Mouse (Mus musculus) midbrain, embryonic 11.5 days (tissue): ENCODE measurements around the gene Faim2. TPM values are rescaled to one million over a fixed set of nuclear protein-coding genes. Genes with fewer than 3 reads are reported as not detected.

Experiments used
- ATAC-seq: fragments of 200-750 bp; cut with Nextera tagmentation; 2 replicates; pipeline ENCODE4 v1.8.0; 2017; ENCODE audit warnings: moderate TSS enrichment, moderate library complexity; ENCODE audit not compliant: low FRiP score
- DNase-seq: peaks from one replicate; pipeline ENCODE4 v3.0.0; 2015; ENCODE audit warnings: low spot score; ENCODE audit errors: missing footprints
- H3K27ac ChIP-seq: fragments of 300-500 bp; sonication (generic); 2 replicates; pipeline ENCODE4 v1.5.1; 2014; ENCODE audit warnings: low read depth, low read length
- H3K27me3 ChIP-seq: fragments of 300-500 bp; sonication (generic); 2 replicates; pipeline ENCODE4 v1.6.1; 2014; ENCODE audit warnings: mild to moderate bottlenecking, low read length, moderate library complexity, mixed read lengths; ENCODE audit not compliant: control insufficient read depth, insufficient read depth
- H3K36me3 ChIP-seq: fragments of 300-500 bp; sonication (generic); 2 replicates; pipeline ENCODE4 v1.6.1; 2014; ENCODE audit warnings: mild to moderate bottlenecking, low read length, moderate library complexity, mixed read lengths; ENCODE audit not compliant: control insufficient read depth, insufficient read depth
- H3K4me1 ChIP-seq: fragments of 300-500 bp; sonication (generic); 2 replicates; pipeline ENCODE4 v1.6.1; 2014; ENCODE audit warnings: low read length; ENCODE audit not compliant: control insufficient read depth, insufficient read depth
- H3K4me2 ChIP-seq: fragments of 300-500 bp; sonication (generic); 2 replicates; pipeline ENCODE4 v1.6.1; 2014; ENCODE audit warnings: mild to moderate bottlenecking, moderate library complexity
- H3K4me3 ChIP-seq: fragments of 300-500 bp; sonication (generic); 2 replicates; pipeline ENCODE4 v1.5.1; 2014; ENCODE audit warnings: low read depth, low read length
- H3K9ac ChIP-seq: fragments of 300-500 bp; sonication (generic); 2 replicates; pipeline ENCODE4 v1.6.1; 2014; ENCODE audit warnings: low read length
- H3K9me3 ChIP-seq: fragments of 300-500 bp; sonication (generic); 2 replicates; pipeline ENCODE4 v1.6.1; 2016; ENCODE audit warnings: low read length; ENCODE audit not compliant: control insufficient read depth
- WGBS: fragments of 180-500 bp; shearing (Covaris S2); extraction: QIAGEN DNeasy Blood & Tissue Kit; methylation state at CpG from one replicate; pipeline ENCODE4 v1.1.7; 2014; 5-methylcytosine and 5-hydroxymethylcytosine counted together
- polyA plus RNA-seq: library from polyadenylated mRNA; unstranded; fragments of >200 nt; fragmentation: Nextera tagmentation; extraction: Ambion mirVana; gene quantifications from 2 replicates; pipeline ENCODE4 v1.2.1, GENCODE M21; 2014

Gene Faim2
- polyA plus RNA-seq, 1 experiment from 2014 or later = 0.81 TPM

DNA sequence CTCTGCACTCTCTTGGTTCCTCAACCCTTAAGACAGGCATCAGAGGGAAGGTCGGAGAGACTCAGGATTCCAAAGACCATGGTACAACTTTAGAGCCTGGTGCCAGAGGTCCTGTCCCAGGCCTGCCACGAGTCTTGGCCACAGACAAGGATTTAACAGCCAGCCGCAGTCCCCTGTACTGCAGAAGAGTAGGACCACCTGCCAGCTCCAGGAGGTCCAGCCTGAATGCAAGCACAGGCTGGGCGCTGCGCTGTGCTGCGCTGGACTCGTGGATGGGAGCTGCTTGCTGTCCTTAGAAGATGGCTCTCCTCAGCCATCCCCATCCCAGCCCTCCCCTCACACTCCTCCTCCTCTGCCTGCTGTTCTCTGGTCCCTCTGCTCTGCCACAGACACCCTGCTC, 10.2 kb downstream of the Faim2 start:
- DNase-seq (no peak), ATAC-seq (no peak)
- 56% methylated on average over 7 of the region's 7 CpGs for WGBS
- Histone ChIP-seq H3K4me3 (no peak overlapping the region), H3K4me2 (no peak overlapping the region), H3K27ac (no peak overlapping the region), H3K4me1 (no peaks in the 10 kb centered on the region), H3K36me3 (no peaks in the 10 kb centered on the region), H3K9ac (no peak overlapping the region), H3K9me3 (no peaks in the 10 kb centered on the region), H3K27me3 (no peaks in the 10 kb centered on the region)

DNA sequence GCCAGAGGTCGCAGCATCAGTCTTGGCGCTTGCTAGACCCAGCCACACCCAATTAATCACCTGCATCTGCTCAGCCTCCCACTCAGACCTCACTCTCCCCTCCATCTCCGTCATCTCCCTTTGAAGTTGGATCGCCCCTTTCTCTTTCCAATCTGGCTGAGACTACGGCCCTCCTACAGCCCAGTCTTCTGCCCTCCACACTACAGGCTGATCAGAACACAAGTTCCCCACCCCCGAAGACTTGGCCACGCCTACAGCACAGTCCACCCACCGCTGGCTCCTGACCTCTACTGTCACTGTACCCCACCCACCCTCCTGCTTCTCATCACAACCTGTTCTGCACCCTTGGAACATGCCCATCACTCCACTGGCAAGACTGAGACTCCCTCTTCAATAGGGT, 11.2 kb downstream of the Faim2 start:
- WGBS = 69% methylated on average over 8 of the region's 8 CpGs
- no peak for ATAC-seq

DNA sequence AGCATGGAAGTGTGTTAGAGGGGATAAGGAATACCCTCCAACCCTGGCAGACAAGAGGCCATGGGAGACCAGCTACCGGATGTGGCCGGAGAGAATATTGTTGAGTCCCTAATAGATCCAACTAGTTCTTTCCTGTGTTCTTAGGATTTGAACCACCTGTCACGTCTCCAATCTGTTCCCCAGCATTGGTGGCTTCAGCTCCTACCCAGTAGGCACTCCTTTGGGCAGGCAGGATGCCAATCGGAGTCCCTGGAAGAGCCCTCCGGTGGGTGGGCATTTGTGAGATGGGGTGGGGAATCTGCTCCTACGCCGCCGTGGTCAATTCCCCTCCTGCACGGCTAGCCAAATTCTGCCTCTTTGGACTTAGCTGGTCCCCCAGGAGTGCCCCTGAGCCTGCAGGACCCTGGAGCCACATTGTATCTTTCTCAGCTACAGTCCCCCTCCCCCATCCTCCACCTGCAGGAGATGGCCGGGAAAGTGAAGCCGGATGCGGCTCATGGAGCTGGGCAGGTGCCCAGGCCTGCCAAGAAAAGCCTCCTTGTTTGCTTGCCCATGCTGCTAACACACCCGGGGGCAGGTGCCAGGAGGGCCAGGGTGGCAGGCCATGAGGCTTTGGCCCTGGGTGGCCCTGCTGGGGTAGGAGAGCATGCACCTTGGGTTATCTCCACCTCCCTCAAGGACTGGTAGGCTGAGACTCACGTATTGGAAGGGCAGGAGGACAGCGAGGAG, 16.0 kb downstream of the Faim2 start:
- Histone ChIP-seq H3K4me2 (no peak overlapping the region), H3K4me3 (no peak overlapping the region), H3K4me1 (no peaks in the 10 kb centered on the region), H3K9ac (no peak overlapping the region), H3K27me3 (no peaks in the 10 kb centered on the region), H3K27ac (no peak overlapping the region), H3K9me3 (no peaks in the 10 kb centered on the region), H3K36me3 (no peaks in the 10 kb centered on the region)
- ATAC-seq = no peak
- 86% methylated on average over 15 of the region's 15 CpGs for WGBS
- DNase-seq = no peak

More for the DNA sequence above, 11.2 kb downstream of the Faim2 start:
- DNase-seq = no peak
- Histone ChIP-seq H3K4me3 (no peak overlapping the region), H3K9ac (no peak overlapping the region), H3K9me3 (no peaks in the 10 kb centered on the region), H3K4me2 (no peak overlapping the region), H3K27me3 (no peaks in the 10 kb centered on the region), H3K4me1 (no peaks in the 10 kb centered on the region), H3K36me3 (no peaks in the 10 kb centered on the region), H3K27ac (no peak overlapping the region)

DNA sequence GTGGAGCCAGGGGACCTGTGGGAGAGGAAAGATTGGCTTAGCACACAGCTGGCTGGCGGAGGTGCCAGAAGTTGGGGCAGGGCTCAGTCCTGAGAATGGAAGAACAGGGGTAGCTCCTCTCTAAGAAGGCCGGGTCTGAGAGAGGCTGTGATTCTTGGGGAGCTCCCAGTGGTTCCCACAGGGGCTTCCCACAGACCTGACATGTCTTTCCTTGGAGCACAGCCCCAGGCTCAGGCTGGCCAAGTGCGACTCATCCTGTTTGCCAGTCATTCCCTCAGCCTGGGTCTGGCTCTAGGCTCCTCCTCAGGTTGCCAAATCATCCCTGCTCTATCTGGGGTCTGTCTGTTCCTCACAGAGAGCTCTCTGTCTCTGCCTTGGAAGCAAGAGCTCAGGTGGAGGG, 17.3 kb downstream of the Faim2 start:
- DNase-seq (no peak), ATAC-seq (no peak)

DNA sequence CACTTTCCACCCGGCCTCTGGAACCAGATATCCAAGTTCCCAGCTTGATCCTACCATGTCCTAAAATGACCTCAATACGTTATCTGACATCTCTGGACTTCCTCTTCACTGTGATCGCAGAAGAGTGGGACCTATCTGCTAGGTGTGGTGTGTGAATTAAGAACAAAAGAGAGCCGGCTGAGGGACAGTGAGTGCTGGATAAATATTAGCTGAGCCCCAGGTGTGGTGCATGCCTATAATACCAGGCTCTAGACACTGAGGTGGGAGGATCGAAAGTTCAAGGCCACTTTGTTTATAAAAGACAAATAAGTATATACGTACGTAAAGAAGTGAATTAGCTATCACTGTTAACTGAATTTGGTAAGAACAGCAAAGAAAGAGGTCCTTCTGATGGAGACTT, 18.1 kb downstream of the Faim2 start:
- Histone ChIP-seq H3K9me3 (no peaks in the 10 kb centered on the region), H3K27me3 (no peaks in the 10 kb centered on the region), H3K36me3 (no peaks in the 10 kb centered on the region), H3K4me1 (no peaks in the 10 kb centered on the region), H3K4me2 (no peak overlapping the region), H3K4me3 (no peak overlapping the region), H3K27ac (no peak overlapping the region), H3K9ac (no peak overlapping the region)
- ATAC-seq (no peak), DNase-seq (no peak)
- 89% methylated on average over 7 of the region's 7 CpGs for WGBS

More for the DNA sequence above, 17.3 kb downstream of the Faim2 start:
- Histone ChIP-seq H3K27me3 (no peaks in the 10 kb centered on the region), H3K4me2 (no peak overlapping the region), H3K4me1 (no peaks in the 10 kb centered on the region), H3K36me3 (no peaks in the 10 kb centered on the region), H3K4me3 (no peak overlapping the region), H3K9me3 (no peaks in the 10 kb centered on the region), H3K27ac (no peak overlapping the region), H3K9ac (no peak overlapping the region)
- WGBS = 97% methylated on average over 3 of the region's 3 CpGs

DNA sequence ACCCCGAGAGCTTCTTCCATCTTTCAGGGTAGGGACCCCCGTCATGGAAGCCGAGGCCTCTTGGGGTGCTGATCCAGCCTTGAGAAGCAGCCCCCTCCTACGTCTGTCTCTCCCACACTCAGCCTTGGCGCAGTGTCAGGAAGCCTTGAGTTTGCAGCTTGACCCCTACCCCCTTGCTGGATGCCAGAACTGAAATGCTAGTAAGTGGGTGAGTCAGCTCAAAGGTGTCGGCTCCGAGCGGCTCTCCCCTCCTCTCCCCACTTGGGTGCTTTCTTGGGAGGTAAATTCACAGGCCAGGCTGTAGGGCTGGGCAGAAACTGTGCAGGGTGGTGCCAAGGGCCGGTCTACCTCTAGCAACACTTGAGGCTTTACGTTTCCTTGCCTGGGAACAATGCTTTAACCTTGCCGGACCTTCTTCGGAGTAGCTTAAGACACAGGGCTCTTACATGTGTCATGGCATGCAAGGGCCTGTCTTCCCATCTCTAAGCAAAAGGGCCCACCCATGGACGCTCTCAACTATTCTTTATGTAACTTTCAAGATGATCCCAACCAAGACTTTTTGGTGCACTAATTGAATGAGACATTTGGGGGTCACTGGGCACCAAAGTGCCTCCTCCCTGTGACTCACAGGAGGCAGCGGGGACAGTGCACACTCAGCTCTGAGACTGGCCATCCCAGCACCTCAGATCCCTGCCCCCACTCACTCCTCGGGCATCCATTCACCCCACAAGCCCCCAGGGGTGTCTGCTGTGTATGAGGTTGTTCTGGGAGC, 22.5 kb downstream of the Faim2 start:
- H3K27ac ChIP-seq = no peak overlapping the region
- H3K27me3 ChIP-seq = no peaks in the 10 kb centered on the region
- peaks cover 5% of the 10 kb centered on the region; the same call in 1 of the 2 replicates for H3K4me1 ChIP-seq
- H3K36me3 ChIP-seq = no peaks in the 10 kb centered on the region
- H3K4me3 ChIP-seq = no peak overlapping the region
- no peak overlapping the region for H3K9ac ChIP-seq
- 78% methylated on average over 15 of the region's 15 CpGs for WGBS
- no peak for ATAC-seq
- no peak overlapping the region for H3K4me2 ChIP-seq
- DNase-seq = peak; percentile 31
- H3K9me3 ChIP-seq = no peaks in the 10 kb centered on the region

DNA sequence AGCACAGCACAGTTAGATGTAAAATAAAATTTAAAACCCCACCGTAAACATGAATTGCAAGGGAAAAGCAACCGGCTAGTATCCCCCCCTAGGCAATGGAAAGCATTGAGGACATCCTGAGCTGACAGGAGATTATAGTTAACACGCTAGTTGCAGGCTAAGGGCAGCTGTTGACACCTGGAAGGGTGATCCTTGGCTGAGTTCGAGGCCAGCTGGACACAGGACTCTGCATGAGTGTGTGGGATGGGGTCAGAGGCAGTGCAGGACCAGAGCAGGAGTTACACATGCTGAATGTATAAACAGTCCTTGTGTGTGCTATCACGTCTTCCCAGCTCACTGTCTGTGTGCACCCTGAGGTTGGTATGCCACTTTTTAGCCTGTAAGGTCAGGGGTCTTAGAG, 24.7 kb downstream of the Faim2 start:
- no peak overlapping the region for H3K4me3 ChIP-seq
- no peak overlapping the region for H3K4me2 ChIP-seq
- no peak overlapping the region for H3K9ac ChIP-seq
- peaks cover 5% of the 10 kb centered on the region; the same call in 1 of the 2 replicates for H3K4me1 ChIP-seq
- no peak for ATAC-seq
- no peaks in the 10 kb centered on the region for H3K9me3 ChIP-seq
- no peaks in the 10 kb centered on the region for H3K27me3 ChIP-seq
- no peak for DNase-seq
- no peak overlapping the region for H3K27ac ChIP-seq
- H3K36me3 ChIP-seq = no peaks in the 10 kb centered on the region
- 83% methylated on average over 5 of the region's 5 CpGs for WGBS

DNA sequence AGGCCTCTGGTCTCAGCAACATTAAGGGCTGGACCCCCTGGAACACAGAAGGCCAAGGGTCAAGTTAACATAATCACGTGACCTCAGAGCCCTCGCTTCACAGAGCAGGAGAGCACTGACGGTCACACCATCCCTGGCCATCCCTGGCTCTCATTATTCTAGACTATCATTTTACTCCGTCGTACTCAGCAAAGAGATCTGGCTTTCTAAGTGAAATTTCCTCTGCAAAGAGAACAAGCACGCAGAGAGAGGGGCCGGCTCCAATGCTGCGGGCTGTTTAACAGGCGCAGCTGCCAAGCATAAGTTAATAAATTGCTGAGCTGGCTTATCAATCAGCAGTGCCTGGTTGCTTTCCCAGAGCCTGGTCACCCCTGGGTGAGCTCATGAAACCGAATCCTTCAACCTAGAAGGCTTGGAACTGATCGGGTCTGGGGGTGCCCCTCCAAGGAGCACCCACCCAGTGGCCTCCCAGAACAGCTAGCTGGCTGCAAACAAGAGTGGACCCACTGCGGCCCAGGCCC, 25.6 kb downstream of the Faim2 start:
- Histone ChIP-seq H3K4me1 (peaks cover 5% of the 10 kb centered on the region), H3K9me3 (no peaks in the 10 kb centered on the region), H3K27ac (no peak overlapping the region), H3K27me3 (no peaks in the 10 kb centered on the region), H3K4me3 (no peak overlapping the region), H3K9ac (no peak overlapping the region), H3K4me2 (no peak overlapping the region), H3K36me3 (no peaks in the 10 kb centered on the region)
- ATAC-seq (no peak), DNase-seq (no peak)
- whole genome bisulfite sequencing = 55% methylated on average over 12 of the region's 12 CpGs
